Mouse (Mus musculus): ENCODE data around the gene Flrt1. TPM values are rescaled to one million over a fixed set of nuclear protein-coding genes. Genes with fewer than 3 reads are reported as not detected.

The Flrt1 gene
- polyA plus RNA-seq, 1 experiment: 5.4 TPM

- DNase-seq: no peak
- H3K4me3 ChIP-seq (replicated peaks; ENCODE audit: insufficient read depth, low read depth, low read length): no peak overlapping the region
- no peak overlapping the region for H3K27ac ChIP-seq (ENCODE audit: insufficient read depth, low read length)
- peaks cover 36% of the 10 kb centered on the region for H3K4me1 ChIP-seq (ENCODE audit: control insufficient read depth, insufficient read depth, low read length)
- TF ChIP-seq POLR2A (IDR thresholded peaks at IDR 0.05; ENCODE audit: borderline replicate concordance, insufficient read depth, low read length) (no peak), CTCF (IDR thresholded peaks at IDR 0.05; ENCODE audit: borderline replicate concordance, insufficient read depth, low read depth, low read length) (no peak)
- WGBS: 77% methylated on average over 4 of the region's 4 CpGs
- no peaks in the 10 kb centered on the region for H3K27me3 ChIP-seq (ENCODE audit: control insufficient read depth, insufficient read depth, low read length)
Observed at GRCm38 (mm10) chr19:7070775-7071174, 34.8 kb downstream of the Flrt1 start.

GRCm38 (mm10) chr19:7069781-7070763, 35.5 kb downstream of the Flrt1 start:
- WGBS: 64% methylated on average over 35 of the region's 35 CpGs

GRCm38 (mm10) chr19:7068661-7069531, 36.6 kb downstream of the Flrt1 start:
- Histone ChIP-seq H3K27me3 (ENCODE audit: control insufficient read depth, insufficient read depth, low read length) (no peaks in the 10 kb centered on the region), H3K4me1 (ENCODE audit: control insufficient read depth, insufficient read depth, low read length) (peaks cover 36% of the 10 kb centered on the region), H3K27ac (ENCODE audit: insufficient read depth, low read length) (no peak overlapping the region), H3K4me3 (replicated peaks; ENCODE audit: insufficient read depth, low read depth, low read length) (no peak overlapping the region)
- TF ChIP-seq POLR2A (IDR thresholded peaks at IDR 0.05; ENCODE audit: borderline replicate concordance, insufficient read depth, low read length): no peak
- TF ChIP-seq CTCF (IDR thresholded peaks at IDR 0.05; ENCODE audit: borderline replicate concordance, insufficient read depth, low read depth, low read length): peak; percentile 12; the same call in 1 of the 2 replicates
- peak; percentile 38 to 46 for DNase-seq
- 38% methylated on average over 11 of the region's 11 CpGs for WGBS

More at GRCm38 (mm10) chr19:7069781-7070763, 35.5 kb downstream of the Flrt1 start:
- H3K4me1 ChIP-seq (ENCODE audit: control insufficient read depth, insufficient read depth, low read length): peaks cover 36% of the 10 kb centered on the region
- H3K4me3 ChIP-seq (replicated peaks; ENCODE audit: insufficient read depth, low read depth, low read length): no peak overlapping the region
- peak in 1 of 2 experiments; percentile 10 for DNase-seq
- no peak for TF ChIP-seq CTCF (IDR thresholded peaks at IDR 0.05; ENCODE audit: borderline replicate concordance, insufficient read depth, low read depth, low read length)
- no peak for TF ChIP-seq POLR2A (IDR thresholded peaks at IDR 0.05; ENCODE audit: borderline replicate concordance, insufficient read depth, low read length)
- H3K27me3 ChIP-seq (ENCODE audit: control insufficient read depth, insufficient read depth, low read length): no peaks in the 10 kb centered on the region
- H3K27ac ChIP-seq (ENCODE audit: insufficient read depth, low read length): no peak overlapping the region

GRCm38 (mm10) chr19:7068136-7068535, 37.4 kb downstream of the Flrt1 start:
- peak overlapping the region; percentile 28 for H3K4me3 ChIP-seq (replicated peaks; ENCODE audit: insufficient read depth, low read depth, low read length)

DNA sequence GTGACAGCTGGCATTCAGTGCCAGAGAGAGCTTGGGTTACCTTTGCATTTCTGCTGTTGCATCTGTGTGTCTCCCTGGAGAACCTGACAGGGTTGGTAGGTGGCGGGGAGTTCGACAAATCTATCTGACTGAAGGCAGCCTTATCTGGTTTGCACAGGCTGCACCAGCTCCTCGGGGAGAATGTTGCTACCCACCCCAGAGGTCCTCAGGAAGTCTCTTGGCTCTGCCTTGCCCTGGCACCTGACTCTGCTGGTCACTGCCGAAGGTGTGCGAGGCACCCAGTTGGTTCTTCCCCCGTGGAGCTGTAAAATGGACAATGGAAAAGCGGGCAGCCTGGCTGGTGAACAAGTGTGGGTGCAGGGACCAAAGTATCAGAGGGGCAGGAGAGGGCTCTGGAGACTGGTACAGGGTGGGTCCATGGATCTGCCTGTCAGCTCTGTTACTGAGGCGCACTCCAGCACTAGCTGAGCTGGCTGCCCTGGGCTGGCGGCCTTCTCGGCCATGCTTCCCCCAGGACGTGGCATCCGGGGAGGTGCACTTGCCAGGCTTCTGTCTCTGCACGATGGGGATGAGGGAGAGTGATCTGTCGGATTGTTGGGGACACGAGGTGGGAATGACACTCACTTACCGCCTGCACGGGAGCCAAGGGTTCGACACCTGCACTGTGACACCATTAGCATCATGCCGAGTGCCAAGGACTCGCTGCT, 38.0 kb downstream of the Flrt1 start:
- 42% methylated on average over 20 of the region's 20 CpGs for WGBS
- peaks cover 42% of the 10 kb centered on the region for H3K4me1 ChIP-seq (ENCODE audit: control insufficient read depth, insufficient read depth, low read length)
- no peak overlapping the region for H3K27ac ChIP-seq (ENCODE audit: insufficient read depth, low read length)
- H3K4me3 ChIP-seq (replicated peaks; ENCODE audit: insufficient read depth, low read depth, low read length): no peak overlapping the region
- DNase-seq: no peak
- TF ChIP-seq POLR2A (IDR thresholded peaks at IDR 0.05; ENCODE audit: borderline replicate concordance, insufficient read depth, low read length): no peak
- no peak for TF ChIP-seq CTCF (IDR thresholded peaks at IDR 0.05; ENCODE audit: borderline replicate concordance, insufficient read depth, low read depth, low read length)
- H3K27me3 ChIP-seq (ENCODE audit: control insufficient read depth, insufficient read depth, low read length): no peaks in the 10 kb centered on the region

More at GRCm38 (mm10) chr19:7068136-7068535, 37.4 kb downstream of the Flrt1 start:
- Histone ChIP-seq H3K4me1 (ENCODE audit: control insufficient read depth, insufficient read depth, low read length) (peaks cover 36% of the 10 kb centered on the region), H3K27me3 (ENCODE audit: control insufficient read depth, insufficient read depth, low read length) (no peaks in the 10 kb centered on the region), H3K27ac (ENCODE audit: insufficient read depth, low read length) (no peak overlapping the region)
- DNase-seq: peak; percentile 74 to 87
- WGBS: 3% methylated on average over 14 of the region's 14 CpGs
- TF ChIP-seq POLR2A (IDR thresholded peaks at IDR 0.05; ENCODE audit: borderline replicate concordance, insufficient read depth, low read length): no peak
- TF ChIP-seq CTCF (IDR thresholded peaks at IDR 0.05; ENCODE audit: borderline replicate concordance, insufficient read depth, low read depth, low read length): peak; percentile 91

DNA sequence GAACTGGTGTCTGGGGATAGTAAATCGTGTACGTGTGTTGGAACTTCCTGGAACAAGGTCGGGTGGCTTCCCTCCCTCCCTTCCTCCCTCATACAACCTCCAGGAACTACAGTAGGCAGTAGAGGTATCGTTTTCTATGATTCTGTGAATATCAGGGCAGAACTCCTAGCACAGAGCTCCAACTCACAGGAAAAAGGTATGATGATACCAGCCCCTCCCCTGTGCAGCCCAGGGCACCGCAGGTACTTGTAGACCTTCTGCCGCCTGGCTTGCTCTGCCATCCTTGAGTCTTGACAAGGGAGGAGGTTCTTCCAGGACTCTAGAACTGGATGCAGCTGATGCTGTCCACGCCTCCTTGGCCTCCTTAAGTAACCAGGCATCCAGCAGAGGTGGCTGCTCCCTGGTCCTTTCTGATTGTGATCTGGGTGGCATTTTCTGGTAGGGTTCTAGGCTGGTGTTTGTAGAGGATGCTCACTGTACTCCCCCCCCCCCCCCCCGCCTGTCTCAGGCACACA, 38.6 kb downstream of the Flrt1 start:
- Histone ChIP-seq H3K4me3 (replicated peaks; ENCODE audit: insufficient read depth, low read depth, low read length) (no peak overlapping the region), H3K27me3 (ENCODE audit: control insufficient read depth, insufficient read depth, low read length) (no peaks in the 10 kb centered on the region), H3K4me1 (ENCODE audit: control insufficient read depth, insufficient read depth, low read length) (peaks cover 36% of the 10 kb centered on the region), H3K27ac (ENCODE audit: insufficient read depth, low read length) (no peak overlapping the region)
- TF ChIP-seq POLR2A (IDR thresholded peaks at IDR 0.05; ENCODE audit: borderline replicate concordance, insufficient read depth, low read length): no peak
- no peak for TF ChIP-seq CTCF (IDR thresholded peaks at IDR 0.05; ENCODE audit: borderline replicate concordance, insufficient read depth, low read depth, low read length)
- no peak for DNase-seq
- 50% methylated on average over 8 of the region's 8 CpGs for whole genome bisulfite sequencing

Data from cerebellum, adult 2 months (tissue).